Mouse (Mus musculus): ENCODE measurements around the gene Dppa2. TPM values are rescaled to one million over a fixed set of nuclear protein-coding genes. Genes with fewer than 3 reads are reported as not detected.

Dppa2 gene
- not detected in 2 replicates for polyA plus RNA-seq (2016; fragmentation: Nextera tagmentation; extraction: Ambion mirVana)

DNA sequence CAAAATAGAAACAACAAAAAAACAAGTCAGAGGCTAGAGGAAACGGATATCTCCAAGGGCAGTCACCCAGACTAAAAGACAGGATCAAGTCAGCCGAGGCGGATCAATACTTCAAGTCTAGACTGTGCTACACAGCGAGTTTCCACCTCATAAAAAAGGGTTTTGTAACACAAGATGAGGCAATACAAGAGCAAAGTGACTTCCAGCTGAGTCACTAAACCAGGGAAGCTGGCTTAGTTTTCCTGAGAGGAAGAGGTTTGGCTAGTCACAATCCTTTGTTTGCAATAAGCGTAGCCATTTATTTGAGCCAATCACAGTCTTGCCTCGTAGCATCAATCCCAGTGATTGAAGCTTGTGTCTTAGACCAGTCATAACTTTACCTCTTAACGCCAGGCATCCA lies at the start of gene Dppa2:
Gene Dppa2 (plus strand): TSS at position 400 of the 400 bp plus-strand sequence.
- no peaks in the 10 kb centered on the region for H3K27me3 ChIP-seq
- ATAC-seq (ENCODE audit: insufficient number of reproducible peaks, insufficient read depth, low FRiP score, low TSS enrichment, low read depth) = no peak
- H3K9me3 ChIP-seq = no peaks in the 10 kb centered on the region
- WGBS = 81% methylated on average over 7 of the region's 7 CpGs
- H3K4me1 ChIP-seq (replicated peaks) = no peaks in the 10 kb centered on the region
- H3K36me3 ChIP-seq = no peaks in the 10 kb centered on the region
- no peak within 1 kb of the TSS for H3K4me3 ChIP-seq (replicated peaks)
- H3K4me2 ChIP-seq = no peak within 1 kb of the TSS
- no peak within 1 kb of the TSS for H3K27ac ChIP-seq
- H3K9ac ChIP-seq (replicated peaks) = no peak within 1 kb of the TSS

DNA sequence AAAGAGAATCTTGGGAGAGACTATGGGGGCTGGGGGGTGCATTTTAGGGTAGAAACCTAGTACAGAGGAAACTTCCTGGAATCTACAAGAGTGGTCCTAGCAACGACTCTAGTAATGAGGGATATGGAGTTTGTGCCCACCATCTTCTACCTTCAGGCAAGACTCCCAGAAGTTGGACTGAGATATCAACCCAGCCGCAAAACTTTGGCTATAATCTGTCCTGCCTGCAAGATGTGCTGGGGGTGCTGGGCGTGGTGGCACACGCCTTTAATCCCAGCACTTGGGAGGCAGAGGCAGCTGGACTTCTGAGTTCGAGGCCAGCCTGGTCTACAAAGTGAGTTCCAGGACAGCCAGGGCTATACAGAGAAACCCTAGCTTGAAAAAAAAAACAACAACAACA lies 49.1 kb upstream of the Dppa2 start:
- no peak overlapping the region for H3K4me2 ChIP-seq
- no peaks in the 10 kb centered on the region for H3K4me1 ChIP-seq (replicated peaks)
- H3K9me3 ChIP-seq = no peaks in the 10 kb centered on the region
- H3K27ac ChIP-seq = no peak overlapping the region
- no peaks in the 10 kb centered on the region for H3K27me3 ChIP-seq
- 89% methylated on average over 5 of the region's 5 CpGs for WGBS
- H3K36me3 ChIP-seq = no peaks in the 10 kb centered on the region
- H3K4me3 ChIP-seq (replicated peaks) = no peak overlapping the region
- no peak for ATAC-seq (ENCODE audit: insufficient number of reproducible peaks, insufficient read depth, low FRiP score, low TSS enrichment, low read depth)
- H3K9ac ChIP-seq (replicated peaks) = no peak overlapping the region

DNA sequence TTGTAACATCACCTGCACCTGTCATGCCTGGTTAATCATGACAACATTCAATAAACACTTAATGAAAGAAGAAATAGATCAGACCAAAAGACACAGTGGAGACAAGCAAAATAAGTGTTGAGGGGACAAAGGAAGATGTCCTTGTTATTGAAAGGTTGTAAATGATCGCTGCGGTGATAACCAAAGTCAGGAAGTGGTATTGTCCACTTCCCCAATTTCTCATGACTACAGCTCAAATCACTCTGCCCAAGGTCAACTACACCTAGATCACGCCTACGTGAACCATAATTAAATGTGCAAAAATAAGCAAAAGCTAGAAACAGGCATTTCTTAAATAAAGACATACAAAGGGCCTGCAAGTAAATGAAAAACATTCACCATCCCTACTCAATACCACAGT lies 44.2 kb upstream of the Dppa2 start:
- Histone ChIP-seq H3K4me1 (replicated peaks) (no peaks in the 10 kb centered on the region), H3K27me3 (no peaks in the 10 kb centered on the region), H3K27ac (no peak overlapping the region), H3K36me3 (no peaks in the 10 kb centered on the region), H3K9me3 (no peaks in the 10 kb centered on the region), H3K4me2 (no peak overlapping the region), H3K4me3 (replicated peaks) (no peak overlapping the region), H3K9ac (replicated peaks) (no peak overlapping the region)
- no peak for ATAC-seq (ENCODE audit: insufficient number of reproducible peaks, insufficient read depth, low FRiP score, low TSS enrichment, low read depth)
- WGBS = 94% methylated on average over 4 of the region's 4 CpGs

DNA sequence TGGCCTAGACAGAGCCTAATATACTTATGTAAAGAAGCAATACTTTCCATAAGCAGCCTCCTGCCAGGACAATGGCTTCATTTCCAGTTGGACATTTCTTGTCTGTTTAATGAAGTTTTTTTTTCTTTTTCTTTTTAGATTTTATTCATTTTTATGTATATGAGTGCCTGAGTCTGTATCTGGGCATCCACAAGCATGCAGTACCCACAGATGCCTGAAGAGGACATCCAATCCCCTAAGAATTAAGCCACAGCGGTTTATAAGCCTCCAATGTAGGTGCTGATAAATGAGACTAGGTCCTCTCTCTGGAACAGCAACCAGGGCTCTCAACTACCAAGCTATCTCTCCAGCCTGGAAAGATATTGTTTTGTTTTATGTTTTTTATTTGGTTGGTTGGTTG lies 40.8 kb upstream of the Dppa2 start:
- Histone ChIP-seq H3K27me3 (no peaks in the 10 kb centered on the region), H3K4me3 (replicated peaks) (no peak overlapping the region), H3K4me1 (replicated peaks) (no peaks in the 10 kb centered on the region), H3K36me3 (no peaks in the 10 kb centered on the region), H3K27ac (no peak overlapping the region), H3K4me2 (no peak overlapping the region), H3K9ac (replicated peaks) (no peak overlapping the region), H3K9me3 (no peaks in the 10 kb centered on the region)
- WGBS = 84% methylated on average over 1 of the region's 1 CpGs
- no peak for ATAC-seq (ENCODE audit: insufficient number of reproducible peaks, insufficient read depth, low FRiP score, low TSS enrichment, low read depth)

DNA sequence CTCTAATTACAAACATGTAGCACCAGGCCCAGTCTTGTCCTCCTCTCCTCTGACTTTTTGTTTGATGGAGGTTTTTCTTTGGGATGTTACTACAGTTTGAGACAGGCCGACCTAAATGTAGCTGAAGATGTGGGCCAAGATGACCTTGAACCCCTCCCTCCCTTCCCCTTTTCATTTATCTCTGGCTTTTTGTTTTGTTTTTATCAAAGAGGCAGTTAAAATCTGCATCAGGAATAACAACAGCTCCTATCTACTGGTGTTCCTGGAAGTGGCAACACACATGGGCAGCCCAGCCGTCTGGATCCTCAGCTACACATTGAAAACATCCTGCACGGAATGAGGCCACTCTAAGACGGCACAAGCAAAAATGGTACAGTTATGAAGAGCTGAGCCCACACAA lies 37.9 kb upstream of the Dppa2 start:
- 81% methylated on average over 4 of the region's 4 CpGs for WGBS

DNA sequence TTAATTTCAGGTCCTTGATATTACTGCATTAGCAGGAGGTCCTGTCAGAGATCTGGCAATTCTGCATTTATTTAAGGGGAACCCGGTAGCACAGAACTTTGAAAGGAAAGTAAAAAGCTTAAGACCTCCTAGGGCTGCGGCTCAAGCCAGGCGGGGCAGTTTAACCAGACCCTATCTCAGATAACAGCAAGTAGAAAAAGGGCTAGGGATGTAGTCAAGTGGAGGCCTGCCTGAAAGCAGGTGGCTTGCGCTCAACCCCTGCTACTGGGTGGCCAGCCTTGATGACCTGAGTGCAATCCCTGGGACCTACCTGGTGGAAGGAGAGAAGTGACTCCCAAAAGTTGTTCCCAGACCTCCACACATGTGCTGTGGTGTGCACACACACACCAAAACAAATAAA lies 26.8 kb upstream of the Dppa2 start:
- no peak overlapping the region for H3K4me3 ChIP-seq (replicated peaks)
- ATAC-seq (ENCODE audit: insufficient number of reproducible peaks, insufficient read depth, low FRiP score, low TSS enrichment, low read depth) = no peak
- no peak overlapping the region for H3K9ac ChIP-seq (replicated peaks)
- WGBS = 68% methylated on average over 4 of the region's 4 CpGs
- no peak overlapping the region for H3K27ac ChIP-seq
- no peak overlapping the region for H3K4me2 ChIP-seq
- no peaks in the 10 kb centered on the region for H3K9me3 ChIP-seq
- H3K36me3 ChIP-seq = no peaks in the 10 kb centered on the region
- H3K4me1 ChIP-seq (replicated peaks) = no peaks in the 10 kb centered on the region
- H3K27me3 ChIP-seq = no peaks in the 10 kb centered on the region

More for the DNA sequence above, 37.9 kb upstream of the Dppa2 start:
- H3K27ac ChIP-seq = no peak overlapping the region
- no peaks in the 10 kb centered on the region for H3K9me3 ChIP-seq
- no peaks in the 10 kb centered on the region for H3K36me3 ChIP-seq
- no peak overlapping the region for H3K4me3 ChIP-seq (replicated peaks)
- no peaks in the 10 kb centered on the region for H3K27me3 ChIP-seq
- H3K9ac ChIP-seq (replicated peaks) = no peak overlapping the region
- ATAC-seq (ENCODE audit: insufficient number of reproducible peaks, insufficient read depth, low FRiP score, low TSS enrichment, low read depth) = no peak
- no peak overlapping the region for H3K4me2 ChIP-seq
- H3K4me1 ChIP-seq (replicated peaks) = no peaks in the 10 kb centered on the region

DNA sequence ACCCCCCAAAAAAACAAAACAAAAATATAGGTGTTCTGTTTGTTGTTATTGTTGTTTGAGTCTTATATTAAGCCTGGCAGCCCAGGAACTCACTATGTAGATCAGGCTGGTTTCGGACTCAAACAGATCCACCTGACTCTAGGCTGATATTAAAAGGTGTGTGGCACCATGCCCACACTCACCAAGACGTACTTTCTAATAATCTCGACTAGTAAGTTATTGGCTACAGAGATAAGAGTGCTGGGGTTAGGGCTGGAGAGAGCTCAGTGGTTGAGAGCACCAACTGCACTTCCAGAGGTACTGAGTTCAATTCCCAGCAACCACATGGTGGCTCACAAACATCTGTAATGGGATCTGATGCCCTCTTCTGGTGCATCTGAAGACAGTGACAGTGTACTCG lies 22.8 kb upstream of the Dppa2 start:
- Histone ChIP-seq H3K36me3 (no peaks in the 10 kb centered on the region), H3K9me3 (no peaks in the 10 kb centered on the region), H3K27ac (no peak overlapping the region), H3K4me1 (replicated peaks) (no peaks in the 10 kb centered on the region), H3K27me3 (no peaks in the 10 kb centered on the region), H3K9ac (replicated peaks) (no peak overlapping the region), H3K4me3 (replicated peaks) (no peak overlapping the region), H3K4me2 (no peak overlapping the region)
- 91% methylated on average over 4 of the region's 4 CpGs for WGBS
- no peak for ATAC-seq (ENCODE audit: insufficient number of reproducible peaks, insufficient read depth, low FRiP score, low TSS enrichment, low read depth)

DNA sequence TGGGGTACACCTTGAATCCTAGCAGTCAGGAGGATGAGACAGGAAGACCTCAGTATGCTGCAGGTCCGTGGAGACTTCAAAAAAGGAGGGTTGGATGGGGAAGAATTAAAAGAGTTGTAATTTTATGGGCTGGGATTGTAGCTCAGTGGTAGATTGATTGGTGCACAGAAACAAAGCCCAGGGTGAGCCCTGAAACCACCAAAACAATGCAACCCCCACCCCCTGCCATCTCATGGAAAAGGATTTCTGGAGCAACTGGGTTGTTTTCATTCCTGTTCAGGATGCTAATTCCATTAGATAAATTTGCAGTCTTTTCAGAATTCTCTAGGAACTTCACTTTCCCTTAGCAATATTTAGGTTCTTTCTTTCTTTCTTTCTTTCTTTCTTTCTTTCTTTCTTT lies 20.9 kb upstream of the Dppa2 start:
- H3K27me3 ChIP-seq = no peaks in the 10 kb centered on the region
- no peaks in the 10 kb centered on the region for H3K9me3 ChIP-seq
- H3K36me3 ChIP-seq = no peaks in the 10 kb centered on the region
- H3K4me3 ChIP-seq (replicated peaks) = no peak overlapping the region
- 65% methylated on average over 1 of the region's 1 CpGs for WGBS
- no peak overlapping the region for H3K9ac ChIP-seq (replicated peaks)
- ATAC-seq (ENCODE audit: insufficient number of reproducible peaks, insufficient read depth, low FRiP score, low TSS enrichment, low read depth) = no peak
- no peak overlapping the region for H3K27ac ChIP-seq
- H3K4me2 ChIP-seq = no peak overlapping the region
- H3K4me1 ChIP-seq (replicated peaks) = no peaks in the 10 kb centered on the region

DNA sequence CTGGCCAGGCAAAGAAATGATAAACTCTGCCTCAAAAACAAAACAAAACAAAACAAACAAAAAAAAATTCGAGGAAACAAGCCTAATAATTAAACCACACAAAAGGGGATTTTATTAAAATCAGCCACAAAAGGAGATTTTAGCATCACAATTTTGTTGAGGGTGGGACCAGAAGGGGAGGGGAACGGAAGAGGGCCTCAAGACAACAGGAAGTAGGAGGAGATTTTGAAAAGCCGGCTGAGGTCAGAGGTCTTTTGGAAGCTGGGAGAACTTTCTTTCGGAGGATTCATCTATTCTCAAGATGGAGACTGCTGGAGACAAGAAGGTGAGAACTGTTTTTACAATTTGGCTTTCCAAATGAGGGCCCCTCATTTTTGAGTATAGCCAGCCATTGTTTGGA lies 20.2 kb upstream of the Dppa2 start, which contains the start of gene Dppa4:
Gene Dppa4 (plus strand): TSS at position 217 of the 400 bp plus-strand sequence.
- H3K27me3 ChIP-seq = no peaks in the 10 kb centered on the region
- H3K4me1 ChIP-seq (replicated peaks) = no peaks in the 10 kb centered on the region
- H3K4me3 ChIP-seq (replicated peaks) = no peak within 1 kb of the TSS
- no peak for ATAC-seq (ENCODE audit: insufficient number of reproducible peaks, insufficient read depth, low FRiP score, low TSS enrichment, low read depth)
- no peak within 1 kb of the TSS for H3K9ac ChIP-seq (replicated peaks)
- H3K4me2 ChIP-seq = no peak within 1 kb of the TSS
- no peaks in the 10 kb centered on the region for H3K9me3 ChIP-seq
- 78% methylated on average over 4 of the region's 4 CpGs for WGBS
- no peak within 1 kb of the TSS for H3K27ac ChIP-seq
- H3K36me3 ChIP-seq = no peaks in the 10 kb centered on the region

DNA sequence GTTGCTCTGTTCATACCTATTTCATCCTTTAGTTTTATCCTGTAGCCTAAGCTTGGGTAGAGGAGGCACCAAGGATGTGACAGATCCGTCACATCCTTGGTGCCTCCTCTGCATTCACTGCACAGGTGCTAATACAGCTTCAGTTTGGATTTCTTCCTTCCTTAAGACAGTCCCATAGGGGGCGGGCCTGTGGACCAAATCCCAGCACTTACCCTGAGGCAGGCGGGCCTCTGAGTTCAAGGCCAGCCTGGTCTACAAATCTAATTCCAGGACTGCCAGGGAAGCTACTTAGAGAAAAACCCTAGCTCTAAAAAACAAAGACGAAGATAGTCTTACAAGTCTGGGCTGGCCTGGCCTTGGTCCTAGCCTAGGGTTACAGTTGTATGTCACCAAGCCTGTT lies 18.2 kb upstream of the Dppa2 start:
- no peak overlapping the region for H3K9ac ChIP-seq (replicated peaks)
- ATAC-seq (ENCODE audit: insufficient number of reproducible peaks, insufficient read depth, low FRiP score, low TSS enrichment, low read depth) = no peak
- no peak overlapping the region for H3K4me3 ChIP-seq (replicated peaks)
- H3K36me3 ChIP-seq = no peaks in the 10 kb centered on the region
- H3K27ac ChIP-seq = no peak overlapping the region
- H3K4me2 ChIP-seq = no peak overlapping the region
- no peaks in the 10 kb centered on the region for H3K27me3 ChIP-seq
- H3K4me1 ChIP-seq (replicated peaks) = no peaks in the 10 kb centered on the region
- H3K9me3 ChIP-seq = no peaks in the 10 kb centered on the region
- 91% methylated on average over 4 of the region's 4 CpGs for WGBS

DNA sequence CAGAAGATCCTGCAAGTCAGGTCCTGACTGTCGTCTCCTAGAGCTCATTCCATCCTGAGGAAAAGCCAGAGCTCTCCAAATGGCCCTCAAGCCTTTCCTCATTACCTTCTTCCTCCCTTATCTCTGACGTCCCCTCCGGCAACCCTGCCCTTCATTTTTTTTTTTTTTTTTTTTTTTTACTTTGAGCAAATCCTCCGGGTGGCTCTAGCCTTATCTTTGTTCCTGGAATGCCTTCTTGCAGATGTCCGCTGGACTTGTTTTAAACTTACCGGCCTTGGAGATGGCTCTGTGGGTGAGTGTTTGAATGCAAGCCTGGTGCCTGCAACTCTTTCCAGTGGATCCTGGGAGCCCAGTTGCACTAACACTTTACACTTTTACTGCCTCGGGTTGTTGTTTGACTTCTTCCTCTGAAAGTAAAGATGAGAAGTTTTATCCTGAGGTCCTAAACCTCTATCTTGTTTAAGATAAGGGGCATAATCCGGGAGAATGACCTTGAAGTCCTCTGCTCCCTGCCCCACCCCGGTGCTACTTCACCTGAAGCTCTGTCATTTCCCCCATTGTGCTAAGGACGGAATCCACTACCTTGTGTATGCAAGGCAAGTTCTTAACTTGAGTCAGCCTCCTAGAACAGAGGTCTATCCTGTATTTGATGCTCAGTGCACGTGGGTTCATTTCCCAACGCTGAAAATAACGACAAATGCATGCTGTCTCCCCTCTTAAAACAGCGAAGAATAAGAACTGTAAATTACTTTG lies 6.1 kb upstream of the Dppa2 start:
- WGBS = 59% methylated on average over 14 of the region's 14 CpGs
- Histone ChIP-seq H3K9ac (replicated peaks) (no peak overlapping the region), H3K36me3 (no peaks in the 10 kb centered on the region), H3K9me3 (no peaks in the 10 kb centered on the region), H3K4me1 (replicated peaks) (no peaks in the 10 kb centered on the region), H3K4me3 (replicated peaks) (no peak overlapping the region), H3K27ac (no peak overlapping the region), H3K4me2 (no peak overlapping the region), H3K27me3 (no peaks in the 10 kb centered on the region)
- ATAC-seq (ENCODE audit: insufficient number of reproducible peaks, insufficient read depth, low FRiP score, low TSS enrichment, low read depth) = no peak

DNA sequence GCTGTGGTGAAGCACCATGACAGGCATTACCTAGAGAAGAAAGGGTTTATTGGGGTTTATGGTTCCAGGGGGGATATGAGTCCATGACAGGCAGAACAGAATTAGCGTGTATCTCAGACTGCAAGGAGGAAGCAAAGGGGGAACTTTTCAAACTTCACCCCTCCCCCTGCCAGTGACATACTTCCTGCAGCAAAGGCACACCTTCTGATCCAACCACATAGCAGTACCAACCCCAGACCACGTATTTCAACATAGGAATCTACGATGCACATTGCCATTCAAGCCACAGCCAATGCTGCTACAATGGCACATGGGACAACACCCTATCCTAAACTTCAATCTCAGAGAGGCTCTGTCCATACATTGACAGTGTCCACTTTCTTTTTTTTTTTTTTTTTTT lies 3.8 kb upstream of the Dppa2 start:
- H3K27me3 ChIP-seq = no peaks in the 10 kb centered on the region
- no peak overlapping the region for H3K4me2 ChIP-seq
- ATAC-seq (ENCODE audit: insufficient number of reproducible peaks, insufficient read depth, low FRiP score, low TSS enrichment, low read depth) = no peak
- H3K9me3 ChIP-seq = no peaks in the 10 kb centered on the region
- no peaks in the 10 kb centered on the region for H3K4me1 ChIP-seq (replicated peaks)
- WGBS = 82% methylated on average over 3 of the region's 3 CpGs
- no peak overlapping the region for H3K9ac ChIP-seq (replicated peaks)
- H3K4me3 ChIP-seq (replicated peaks) = no peak overlapping the region
- H3K27ac ChIP-seq = no peak overlapping the region
- no peaks in the 10 kb centered on the region for H3K36me3 ChIP-seq
